Mouse (Mus musculus): ENCODE measurements around the gene Rap1a. TPM values are rescaled to one million over a fixed set of nuclear protein-coding genes. Genes with fewer than 3 reads are reported as not detected.
A peak's percentile ranks its signal among the peaks of the same experiment; 100 is the strongest.
"Not testable (repeated sequence)": the region's sequence is repeated elsewhere in the genome, so short reads cannot be mapped to it uniquely, and the experiment has no call there.

Rap1a gene
- polyA plus RNA-seq, 1 experiment, result 25.2 TPM

- H3K4me3 ChIP-seq, result peak overlapping the region; percentile 77
- H3K27me3 ChIP-seq (ENCODE audit: control insufficient read depth, insufficient read depth, insufficient read length), result no peaks in the 10 kb centered on the region
- TF ChIP-seq POLR2AphosphoS2 (IDR thresholded peaks at IDR 0.05; ENCODE audit: insufficient read length, low read depth), result peak; percentile 28
- no peak for TF ChIP-seq USF1 (IDR thresholded peaks at IDR 0.05; ENCODE audit: low read depth)
- TF ChIP-seq TCF12 (IDR thresholded peaks at IDR 0.05; ENCODE audit: insufficient read depth, poor library complexity, severe bottlenecking), result peak; percentile 24
- peak in 2 of 3 experiments; percentile 75 to 95 for TF ChIP-seq MYOD1 (IDR thresholded peaks at IDR 0.05; ENCODE audit: control insufficient read depth in 1 of 3, insufficient read length in 2 of 3, low read depth in 2 of 3)
- no peak for TF ChIP-seq REST (IDR thresholded peaks at IDR 0.05; ENCODE audit: insufficient read depth, insufficient read length)
- no peak for TF ChIP-seq CEBPB (IDR thresholded peaks at IDR 0.05; ENCODE audit: insufficient read depth, poor library complexity, severe bottlenecking)
- peak; percentile 37 to 92 (median 79) for TF ChIP-seq MYOG (IDR thresholded peaks at IDR 0.05; ENCODE audit: control insufficient read depth in 1 of 3, insufficient read depth in 1 of 3, insufficient read length in 2 of 3, low read depth in 2 of 3)
- no peak for TF ChIP-seq E2F4 (IDR thresholded peaks at IDR 0.05; ENCODE audit: insufficient read depth)
- TF ChIP-seq TCF3 (IDR thresholded peaks at IDR 0.05; ENCODE audit: insufficient read length, low read depth), result peak; percentile 51
- TF ChIP-seq POLR2A (IDR thresholded peaks at IDR 0.05; ENCODE audit: insufficient read length, low read depth), result peak; percentile 53
- TF ChIP-seq MAX (IDR thresholded peaks at IDR 0.05; ENCODE audit: low read depth), result no peak
- no peak for TF ChIP-seq SRF (IDR thresholded peaks at IDR 0.05; ENCODE audit: control insufficient read depth, insufficient read length, low read depth)
- H3K36me3 ChIP-seq (ENCODE audit: control insufficient read depth, insufficient read depth), result no peaks in the 10 kb centered on the region
- H3K79me2 ChIP-seq (ENCODE audit: control insufficient read depth, insufficient read depth), result peaks cover 21% of the 10 kb centered on the region
- H3ac ChIP-seq (ENCODE audit: control insufficient read depth, insufficient read length), result peak overlapping the region; percentile 36
- H3K4me2 ChIP-seq (ENCODE audit: low read depth), result peak overlapping the region; percentile 96
Observed at GRCm38 (mm10) chr3:105705061-105705549, 96.0 kb downstream of the Rap1a start.

GRCm38 (mm10) chr3:105704031-105705008 is 96.8 kb downstream of the Rap1a start, which contains the start of gene Inka2:
Gene Inka2, plus strand, starts transcription at chr3:105704599.
- H3K27me3 ChIP-seq (ENCODE audit: control insufficient read depth, insufficient read depth, insufficient read length), result no peaks in the 10 kb centered on the region
- H3K36me3 ChIP-seq (ENCODE audit: control insufficient read depth, insufficient read depth), result no peaks in the 10 kb centered on the region
- H3K4me2 ChIP-seq (ENCODE audit: low read depth), result peak within 1 kb of the TSS; percentile 96
- TF ChIP-seq POLR2A (IDR thresholded peaks at IDR 0.05; ENCODE audit: insufficient read length, low read depth), result peak; percentile 88
- peak; percentile 77 for TF ChIP-seq POLR2AphosphoS2 (IDR thresholded peaks at IDR 0.05; ENCODE audit: insufficient read length, low read depth)
- no peak for TF ChIP-seq MYOG (IDR thresholded peaks at IDR 0.05; ENCODE audit: control insufficient read depth in 1 of 3, insufficient read depth in 1 of 3, insufficient read length in 2 of 3, low read depth in 2 of 3)
- TF ChIP-seq MYOD1 (IDR thresholded peaks at IDR 0.05; ENCODE audit: control insufficient read depth in 1 of 3, insufficient read length in 2 of 3, low read depth in 2 of 3), result no peak
- H3K79me2 ChIP-seq (ENCODE audit: control insufficient read depth, insufficient read depth), result peaks cover 21% of the 10 kb centered on the region
- peak within 1 kb of the TSS; percentile 77 for H3K4me3 ChIP-seq
- H3ac ChIP-seq (ENCODE audit: control insufficient read depth, insufficient read length), result peak within 1 kb of the TSS; percentile 36

DNA sequence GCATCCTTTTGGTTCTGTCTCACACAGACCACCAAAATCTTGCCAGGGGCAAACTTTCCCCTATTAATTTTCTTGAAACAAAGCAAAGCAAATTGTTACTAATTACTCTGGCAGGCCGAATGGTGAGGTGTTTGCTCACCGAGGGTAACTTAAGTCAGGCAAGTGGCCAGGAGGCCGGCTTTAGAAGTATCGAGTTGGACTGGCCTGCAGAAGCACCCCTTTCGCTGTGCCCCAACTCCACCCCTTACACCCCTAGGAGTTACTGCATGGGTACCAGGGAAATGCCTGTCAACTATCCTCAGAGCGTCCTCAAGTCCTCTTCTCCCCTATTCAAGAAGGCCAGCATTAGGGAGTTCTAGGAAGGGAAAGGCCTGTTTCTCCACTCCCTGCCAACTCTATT is 97.6 kb downstream of the Rap1a start:
- Histone ChIP-seq H3K4me2 (ENCODE audit: low read depth) (no peak overlapping the region), H3K79me2 (ENCODE audit: control insufficient read depth, insufficient read depth) (peaks cover 21% of the 10 kb centered on the region)

DNA sequence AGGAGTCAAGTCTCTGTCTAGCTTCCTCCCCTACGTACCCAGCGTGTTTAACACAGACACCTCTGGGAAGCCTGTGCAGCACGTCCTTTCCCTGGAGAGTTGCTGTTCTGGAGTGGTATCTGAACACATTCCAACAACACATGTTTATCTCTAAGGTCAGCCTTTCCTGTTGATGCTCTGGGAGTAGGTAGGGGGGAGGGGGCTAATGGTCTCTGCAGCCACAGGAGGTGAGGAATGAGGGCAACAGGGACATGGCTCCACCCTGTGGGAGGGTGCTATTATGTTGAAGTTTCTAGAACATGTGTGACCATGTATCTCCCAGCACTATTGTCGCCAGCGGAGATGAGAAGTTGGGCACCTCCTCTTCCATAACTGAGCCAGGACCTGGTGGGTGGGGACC is 99.7 kb downstream of the Rap1a start:
- Histone ChIP-seq H3K36me3 (ENCODE audit: control insufficient read depth, insufficient read depth) (no peaks in the 10 kb centered on the region), H3K4me2 (ENCODE audit: low read depth) (peak overlapping the region; percentile 42), H3K27me3 (ENCODE audit: control insufficient read depth, insufficient read depth, insufficient read length) (peaks cover 8% of the 10 kb centered on the region), H3K4me3 (no peak overlapping the region), H3ac (ENCODE audit: control insufficient read depth, insufficient read length) (no peak overlapping the region), H3K79me2 (ENCODE audit: control insufficient read depth, insufficient read depth) (peaks cover 12% of the 10 kb centered on the region)
- TF ChIP-seq POLR2A (IDR thresholded peaks at IDR 0.05; ENCODE audit: insufficient read length, low read depth) (no peak), MYOD1 (IDR thresholded peaks at IDR 0.05; ENCODE audit: control insufficient read depth in 1 of 3, insufficient read length in 2 of 3, low read depth in 2 of 3) (no peak), TCF3 (IDR thresholded peaks at IDR 0.05; ENCODE audit: insufficient read length, low read depth) (no peak), E2F4 (IDR thresholded peaks at IDR 0.05; ENCODE audit: insufficient read depth) (no peak), REST (IDR thresholded peaks at IDR 0.05; ENCODE audit: insufficient read depth, insufficient read length) (no peak), MYOG (IDR thresholded peaks at IDR 0.05; ENCODE audit: control insufficient read depth in 1 of 3, insufficient read depth in 1 of 3, insufficient read length in 2 of 3, low read depth in 2 of 3) (no peak), CEBPB (IDR thresholded peaks at IDR 0.05; ENCODE audit: insufficient read depth, poor library complexity, severe bottlenecking) (no peak), MAX (IDR thresholded peaks at IDR 0.05; ENCODE audit: low read depth) (no peak), POLR2AphosphoS2 (IDR thresholded peaks at IDR 0.05; ENCODE audit: insufficient read length, low read depth) (no peak), SRF (IDR thresholded peaks at IDR 0.05; ENCODE audit: control insufficient read depth, insufficient read length, low read depth) (no peak), TCF12 (IDR thresholded peaks at IDR 0.05; ENCODE audit: insufficient read depth, poor library complexity, severe bottlenecking) (no peak), USF1 (IDR thresholded peaks at IDR 0.05; ENCODE audit: low read depth) (no peak)

More for the DNA sequence above, 97.6 kb downstream of the Rap1a start:
- H3K36me3 ChIP-seq (ENCODE audit: control insufficient read depth, insufficient read depth), result no peaks in the 10 kb centered on the region
- no peaks in the 10 kb centered on the region for H3K27me3 ChIP-seq (ENCODE audit: control insufficient read depth, insufficient read depth, insufficient read length)
- no peak overlapping the region for H3ac ChIP-seq (ENCODE audit: control insufficient read depth, insufficient read length)
- H3K4me3 ChIP-seq, result no peak overlapping the region
- no peak for TF ChIP-seq CEBPB (IDR thresholded peaks at IDR 0.05; ENCODE audit: insufficient read depth, poor library complexity, severe bottlenecking)
- no peak for TF ChIP-seq MYOD1 (IDR thresholded peaks at IDR 0.05; ENCODE audit: control insufficient read depth in 1 of 3, insufficient read length in 2 of 3, low read depth in 2 of 3)

GRCm38 (mm10) chr3:105700786-105701185 is 100.3 kb downstream of the Rap1a start:
- H3K4me3 ChIP-seq; H3ac ChIP-seq (ENCODE audit: control insufficient read depth, insufficient read length); H3K36me3 ChIP-seq (ENCODE audit: control insufficient read depth, insufficient read depth); H3K27me3 ChIP-seq (ENCODE audit: control insufficient read depth, insufficient read depth, insufficient read length); H3K79me2 ChIP-seq (ENCODE audit: control insufficient read depth, insufficient read depth): not testable (repeated sequence)
- H3K4me2 ChIP-seq (ENCODE audit: low read depth), result peak overlapping the region; percentile 42
